Mouse (Mus musculus) T-helper 17 cell (primary cell): Measurements from ENCODE around the gene Srpr.

ENCODE experiments used
- in situ Hi-C, 2 experiments: fragments of 300-600 bp; cut with MboI, MseI; formaldehyde crosslinking; loops; 1 replicate in 1 of 2; 2 replicates in 1 of 2; pipeline ENCODE4 v1.15.1; 2025; ENCODE audit warnings: high pct_unique_total_duplicates in 2 of 2

Srpr gene

GRCm38 (mm10) chr9:35199772-35200471 is at the start of gene Srpr, which contains the start of gene Tirap:
TSS of gene Srpr (plus strand) at chr9:35200175.
TSS of gene Tirap (minus strand) at chr9:35200291.
- in situ Hi-C loops = loop anchor here (25.0 kb wide), 1 partner anchor 1537 kb away; the partner anchor contains the start of gene Chek1 (in 2 of the 2)

- in situ Hi-C loops = no loop called here
Measured at GRCm38 (mm10) chr9:35152923-35153322, 47.1 kb upstream of the Srpr start.

GRCm38 (mm10) chr9:35156002-35156710 is 43.8 kb upstream of the Srpr start:
- in situ Hi-C loops = no loop called here

- in situ Hi-C loops = no loop called here
Measured at GRCm38 (mm10) chr9:35156862-35157261, 43.1 kb upstream of the Srpr start.

GRCm38 (mm10) chr9:35158477-35158876 is 41.5 kb upstream of the Srpr start:
- in situ Hi-C loops = no loop called here

- in situ Hi-C loops = loop anchor here in 1 of 2 experiments (5.0 kb wide), 1 partner anchor 178 kb away; no protein-coding TSS in a partner anchor
Measured at GRCm38 (mm10) chr9:35160662-35161061, 39.3 kb upstream of the Srpr start.

GRCm38 (mm10) chr9:35161721-35162120 is 38.3 kb upstream of the Srpr start:
- in situ Hi-C loops = loop anchor here in 1 of 2 experiments (5.0 kb wide), 1 partner anchor 179 kb away; no protein-coding TSS in a partner anchor

- in situ Hi-C loops = loop anchor here in 1 of 2 experiments (5.0 kb wide), 1 partner anchor 181 kb away; no protein-coding TSS in a partner anchor
Measured at GRCm38 (mm10) chr9:35163011-35163690, 36.8 kb upstream of the Srpr start.

- in situ Hi-C loops = loop anchor here in 1 of 2 experiments (5.0 kb wide), 1 partner anchor 182 kb away; no protein-coding TSS in a partner anchor
Measured at GRCm38 (mm10) chr9:35164142-35164874, 35.7 kb upstream of the Srpr start.

- in situ Hi-C loops = no loop called here
Measured at GRCm38 (mm10) chr9:35166144-35166797, 33.7 kb upstream of the Srpr start.

- in situ Hi-C loops = no loop called here
Measured at GRCm38 (mm10) chr9:35166798-35167635, 33.0 kb upstream of the Srpr start.

- in situ Hi-C loops = loop anchor here (5.0 kb wide), 2 partner anchors 43 to 48 kb away; no protein-coding TSS in a partner anchor
Measured at GRCm38 (mm10) chr9:35170071-35170470, 29.9 kb upstream of the Srpr start.

GRCm38 (mm10) chr9:35173331-35173730 is 26.6 kb upstream of the Srpr start:
- in situ Hi-C loops = loop anchor here (5.0 kb wide), 2 partner anchors 46 to 51 kb away; no protein-coding TSS in a partner anchor

GRCm38 (mm10) chr9:35175251-35176123 is 24.5 kb upstream of the Srpr start, which contains the start of gene Dcps:
TSS of gene Dcps (minus strand) at chr9:35176061.
- in situ Hi-C loops = no loop called here

- in situ Hi-C loops = no loop called here
Measured at GRCm38 (mm10) chr9:35176124-35176659, 23.8 kb upstream of the Srpr start.

- in situ Hi-C loops = no loop called here
Measured at GRCm38 (mm10) chr9:35182832-35183231, 17.1 kb upstream of the Srpr start.

- in situ Hi-C loops = no loop called here
Measured at GRCm38 (mm10) chr9:35183359-35183758, 16.6 kb upstream of the Srpr start.

- in situ Hi-C loops = no loop called here
Measured at GRCm38 (mm10) chr9:35186430-35186829, 13.5 kb upstream of the Srpr start.
